Comparison of ENCODE assay signal across 8 mouse cellular contexts in genomic region chrX:43427961-43428365, GRCm38 (mm10). TPM values are rescaled to one million over a fixed set of nuclear protein-coding genes. Genes with fewer than 3 reads are reported as not detected.
A peak's percentile ranks its signal among the peaks of the same experiment; 100 is the strongest.
DNase-seq lines count a peak whose midpoint lies in the region; ATAC-seq lines count a peak whose summit lies in the region.
"Had no signal": no experiment of that assay in that cellular context is flagged by ENCODE, and none has a peak within 500 bp of the region (broad histone marks: within the 10 kb centered on the region; RNA-seq: fewer than 3 reads in every experiment).

No protein-coding gene starts in this region.

- H3K9me3 ChIP-seq in lung, embryonic 16.5 days (ENCODE audit: control insufficient read depth, low read length): no peaks in the 10 kb centered on the region
- H3K9me3 ChIP-seq in embryonic facial prominence, embryonic 11.5 days (replicated peaks; ENCODE audit: control insufficient read depth, low read length): no peaks in the 10 kb centered on the region
- no peaks in the 10 kb centered on the region for H3K9me3 ChIP-seq in intestine, embryonic 15.5 days
- H3K9me3 ChIP-seq: liver, embryonic 13.5 days had no signal

- DNase-seq in lung, postnatal 25 days (ENCODE audit: low spot score): no peak
- DNase-seq in embryonic facial prominence, embryonic 11.5 days (ENCODE audit: low spot score): peak; percentile 2
- DNase-seq in retina, postnatal 1 day: peak; percentile 35
- no peak for DNase-seq in MN1 (ENCODE audit: low spot score)
- no peak for DNase-seq in adrenal gland, adult 2 months
- DNase-seq: liver, embryonic 13.5 days had no signal

- H3K27ac ChIP-seq in lung, embryonic 16.5 days (ENCODE audit: low read length): no peak overlapping the region
- H3K27ac ChIP-seq in embryonic facial prominence, embryonic 11.5 days (replicated peaks; ENCODE audit: low read depth, low read length): no peak overlapping the region
- no peak overlapping the region for H3K27ac ChIP-seq in intestine, embryonic 15.5 days
- H3K27ac ChIP-seq: liver, embryonic 13.5 days had no signal

- H3K27me3 ChIP-seq in lung, embryonic 16.5 days (ENCODE audit: control insufficient read depth, insufficient read depth, low read depth, low read length): peaks cover 8% of the 10 kb centered on the region
- no peaks in the 10 kb centered on the region for H3K27me3 ChIP-seq in embryonic facial prominence, embryonic 11.5 days (ENCODE audit: control insufficient read depth, insufficient read depth, low read length)
- peaks cover 5% of the 10 kb centered on the region for H3K27me3 ChIP-seq in intestine, embryonic 15.5 days (replicated peaks)

- peak overlapping the region; percentile 36 for H3K4me3 ChIP-seq in lung, embryonic 16.5 days (ENCODE audit: low read length)
- H3K4me3 ChIP-seq in embryonic facial prominence, embryonic 11.5 days (ENCODE audit: low read depth, low read length): peak overlapping the region; percentile 29
- peak overlapping the region; percentile 35 for H3K4me3 ChIP-seq in intestine, embryonic 15.5 days (replicated peaks)
- H3K4me3 ChIP-seq: liver, embryonic 13.5 days had no signal

- no peak overlapping the region for H3K9ac ChIP-seq in lung, embryonic 16.5 days (ENCODE audit: low read length)
- H3K9ac ChIP-seq in embryonic facial prominence, embryonic 11.5 days (replicated peaks; ENCODE audit: low read length): no peak overlapping the region
- no peak overlapping the region for H3K9ac ChIP-seq in intestine, embryonic 15.5 days
- H3K9ac ChIP-seq: liver, embryonic 13.5 days had no signal

- ATAC-seq in lung, embryonic 16.5 days (ENCODE audit: low read depth): no peak
- no peak for ATAC-seq in embryonic facial prominence, embryonic 11.5 days (replicated peaks; ENCODE audit: insufficient number of reproducible peaks, low FRiP score, low TSS enrichment, low read depth)
- ATAC-seq in intestine, embryonic 15.5 days: no peak; the same call in 1 of the 2 replicates

- 14% methylated on average over 12 of the region's 12 CpGs for WGBS in lung, embryonic 16.5 days
- WGBS in embryonic facial prominence, embryonic 11.5 days: 11% methylated on average over 10 of the region's 12 CpGs
- 19% methylated on average over 12 of the region's 12 CpGs for WGBS in intestine, embryonic 15.5 days

- no peaks in the 10 kb centered on the region for H3K4me1 ChIP-seq in lung, embryonic 16.5 days (replicated peaks; ENCODE audit: control insufficient read depth, insufficient read depth, low read length)
- H3K4me1 ChIP-seq in embryonic facial prominence, embryonic 11.5 days (ENCODE audit: control insufficient read depth, insufficient read depth, low read length): no peaks in the 10 kb centered on the region
- H3K4me1 ChIP-seq in intestine, embryonic 15.5 days (replicated peaks): no peaks in the 10 kb centered on the region
- H3K4me1 ChIP-seq: liver, embryonic 13.5 days had no signal

- H3K36me3 ChIP-seq in lung, embryonic 16.5 days (ENCODE audit: control insufficient read depth, insufficient read depth, low read length): no peaks in the 10 kb centered on the region
- H3K36me3 ChIP-seq in embryonic facial prominence, embryonic 11.5 days (replicated peaks; ENCODE audit: control insufficient read depth, insufficient read depth, low read depth, low read length): no peaks in the 10 kb centered on the region
- no peaks in the 10 kb centered on the region for H3K36me3 ChIP-seq in intestine, embryonic 15.5 days
- H3K36me3 ChIP-seq: liver, embryonic 13.5 days had no signal

- peak overlapping the region; percentile 57 for H3K4me2 ChIP-seq in lung, embryonic 16.5 days (ENCODE audit: low read depth, low read length)
- peak overlapping the region; percentile 47 for H3K4me2 ChIP-seq in embryonic facial prominence, embryonic 11.5 days (ENCODE audit: low read depth, low read length)
- H3K4me2 ChIP-seq in intestine, embryonic 15.5 days (replicated peaks): peak overlapping the region; percentile 71

RNA-seq across cellular contexts. Expression of gene Tenm1, which starts 1.0 kb away (rescaled TPM):
- 0.18 and 0.24 TPM in 2 replicates for polyA plus RNA-seq in lung, embryonic 16.5 days (2015; fragmentation: Nextera tagmentation; extraction: Ambion mirVana)
- 0.53 and 0.74 TPM in 2 replicates for polyA plus RNA-seq in embryonic facial prominence, embryonic 11.5 days (2014; fragmentation: Nextera tagmentation; extraction: Ambion mirVana)
- polyA plus RNA-seq in intestine, embryonic 15.5 days (2015; fragmentation: Nextera tagmentation; extraction: Ambion mirVana): 0.49 and 0.54 TPM in 2 replicates
- under 1 TPM; 0.28 to 0.43 TPM for total RNA-seq in adrenal gland, adult 2 months (2021)
- 0.01 TPM in 1 of 2 replicates, not detected in the other for polyA plus RNA-seq in adrenal gland, adult 2 months (2012; rRNA removed)

Comparison
In these comparisons a context has a peak if more than half of its experiments do, and no peak if none do; other contexts are left out.
1. DNase-seq: peak in embryonic facial prominence, embryonic 11.5 days (single experiment) and retina, postnatal 1 day (single experiment); none in lung, postnatal 25 days (single experiment), MN1 (single experiment) and adrenal gland, adult 2 months (single experiment).
2. Peak in every context shown above with its lines, with median percentiles within 50 percentile points of each other: H3K4me2 ChIP-seq and H3K4me3 ChIP-seq.